Mouse (Mus musculus): Measurements from ENCODE around the gene Foxn1.

Foxn1 gene

DNA sequence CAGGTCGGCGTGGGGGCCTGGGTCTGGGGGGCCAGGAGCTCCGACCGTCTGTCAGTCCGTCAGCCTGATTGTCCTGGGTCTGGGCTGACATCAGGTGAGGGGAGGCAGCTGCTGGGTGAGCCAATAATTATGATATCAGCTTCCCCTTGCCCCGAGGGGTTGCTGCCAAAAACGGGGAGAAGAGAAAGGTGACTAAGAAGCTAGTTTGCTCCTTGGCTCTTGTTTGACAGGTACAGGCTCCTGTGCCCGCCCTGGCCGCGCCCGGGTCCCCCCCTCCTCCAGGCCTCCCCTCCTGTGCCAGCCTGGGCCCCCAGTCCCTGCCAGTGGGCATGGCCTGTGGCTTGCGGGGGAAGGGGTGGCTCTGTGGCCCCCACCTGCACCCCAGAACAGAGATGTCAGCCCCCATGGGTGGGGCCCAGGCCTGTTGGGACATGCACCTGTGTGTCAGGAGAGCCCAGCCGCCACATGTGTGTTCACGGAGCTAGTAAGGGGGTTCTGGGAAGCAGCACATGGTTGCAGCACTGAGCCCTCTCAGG, at the start of gene Foxn1:
TSS of gene Foxn1 (minus strand) at position 51 of the 536 bp plus-strand sequence.
- no peak for DNase-seq (ENCODE audit: low spot score)

DNA sequence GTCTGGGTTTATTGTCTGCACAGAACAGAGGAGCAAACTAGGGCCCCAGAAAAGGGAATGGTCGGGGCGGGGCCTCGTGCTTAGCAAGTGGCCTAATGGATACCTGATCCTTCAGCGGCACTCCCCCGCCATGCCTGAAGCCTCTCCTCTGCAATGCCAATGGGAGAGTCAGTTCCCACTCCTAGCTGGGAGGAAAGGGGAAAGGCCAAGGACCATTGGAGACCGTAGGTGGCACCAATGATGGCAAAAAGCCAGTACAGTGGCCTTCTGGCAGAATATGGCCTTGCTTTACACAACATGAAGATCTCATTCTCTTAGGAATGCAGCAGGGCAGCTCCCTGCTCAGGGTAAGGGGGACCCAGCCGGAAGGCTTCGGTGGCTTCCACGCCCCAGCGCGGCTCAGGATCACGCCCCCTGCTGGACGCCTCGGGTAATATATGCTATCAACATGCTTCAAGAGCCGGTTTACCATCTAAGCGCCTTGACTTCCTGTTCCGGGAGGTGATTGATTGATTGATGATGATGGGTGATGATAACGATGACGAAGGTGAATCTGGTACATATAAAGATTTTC, 49.5 kb upstream of the Foxn1 start:
- DNase-seq (ENCODE audit: low spot score): no peak

- no peak for DNase-seq (ENCODE audit: low spot score)
These were observed 47.7 kb upstream of the Foxn1 start for GRCm38 (mm10) chr11:78434052-78434451.

DNA sequence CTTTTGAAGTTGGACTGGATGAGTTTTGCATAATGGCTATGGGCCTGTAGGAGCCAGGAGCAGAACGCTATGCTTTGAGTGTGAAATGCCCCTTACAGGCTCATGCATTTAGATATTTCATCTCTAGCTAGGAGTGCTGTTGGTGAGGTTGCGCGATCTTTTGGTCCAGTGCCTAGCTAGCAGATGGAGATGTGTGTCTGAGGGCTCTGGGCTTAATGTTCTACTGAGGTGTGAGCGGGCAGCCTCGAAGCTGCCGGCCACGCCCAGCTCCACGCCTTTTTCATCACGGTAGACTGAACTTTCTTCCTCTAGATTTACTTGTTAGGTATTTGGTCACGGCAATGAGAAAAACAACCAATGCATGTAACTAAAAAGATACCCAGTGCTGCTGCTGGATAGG, 44.8 kb upstream of the Foxn1 start:
- no peak for DNase-seq (ENCODE audit: low spot score)

- DNase-seq (ENCODE audit: low spot score): no peak
These were observed 44.0 kb upstream of the Foxn1 start for GRCm38 (mm10) chr11:78430195-78430878.

- no peak for DNase-seq (ENCODE audit: low spot score)
These were observed 42.0 kb upstream of the Foxn1 start for GRCm38 (mm10) chr11:78428309-78428708.

- no peak for DNase-seq (ENCODE audit: low spot score)
These were observed 41.3 kb upstream of the Foxn1 start for GRCm38 (mm10) chr11:78427655-78428054.

DNA sequence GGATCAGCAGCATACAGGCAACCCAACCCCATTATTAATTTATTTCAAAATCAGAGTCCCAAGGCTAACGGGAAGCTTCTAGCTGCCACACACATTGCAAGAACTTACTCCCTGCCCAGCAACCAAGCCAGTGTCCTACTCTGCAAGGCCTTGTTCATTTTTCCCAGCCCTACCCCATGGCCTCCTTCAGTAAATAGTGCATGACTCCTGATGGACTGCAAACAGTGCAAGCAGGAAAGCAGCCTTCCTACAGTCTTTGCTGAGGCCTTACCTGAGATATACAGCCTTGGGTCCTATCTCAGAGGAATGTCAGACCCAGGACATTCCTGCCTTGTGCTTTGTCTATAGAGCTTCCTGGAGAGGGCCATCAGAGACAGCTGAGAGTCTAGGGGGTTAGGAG, 39.2 kb upstream of the Foxn1 start:
- DNase-seq (ENCODE audit: low spot score): no peak

GRCm38 (mm10) chr11:78424352-78424751, 38.0 kb upstream of the Foxn1 start:
- peak; percentile 28 for DNase-seq (ENCODE audit: low spot score)

GRCm38 (mm10) chr11:78422055-78422819, 35.9 kb upstream of the Foxn1 start, which contains the start of gene Slc13a2:
Gene Slc13a2 (minus strand): TSS chr11:78422217.
- DNase-seq (ENCODE audit: low spot score): no peak

- DNase-seq (ENCODE audit: low spot score): no peak
These were observed 35.0 kb upstream of the Foxn1 start for GRCm38 (mm10) chr11:78421201-78422009.

DNA sequence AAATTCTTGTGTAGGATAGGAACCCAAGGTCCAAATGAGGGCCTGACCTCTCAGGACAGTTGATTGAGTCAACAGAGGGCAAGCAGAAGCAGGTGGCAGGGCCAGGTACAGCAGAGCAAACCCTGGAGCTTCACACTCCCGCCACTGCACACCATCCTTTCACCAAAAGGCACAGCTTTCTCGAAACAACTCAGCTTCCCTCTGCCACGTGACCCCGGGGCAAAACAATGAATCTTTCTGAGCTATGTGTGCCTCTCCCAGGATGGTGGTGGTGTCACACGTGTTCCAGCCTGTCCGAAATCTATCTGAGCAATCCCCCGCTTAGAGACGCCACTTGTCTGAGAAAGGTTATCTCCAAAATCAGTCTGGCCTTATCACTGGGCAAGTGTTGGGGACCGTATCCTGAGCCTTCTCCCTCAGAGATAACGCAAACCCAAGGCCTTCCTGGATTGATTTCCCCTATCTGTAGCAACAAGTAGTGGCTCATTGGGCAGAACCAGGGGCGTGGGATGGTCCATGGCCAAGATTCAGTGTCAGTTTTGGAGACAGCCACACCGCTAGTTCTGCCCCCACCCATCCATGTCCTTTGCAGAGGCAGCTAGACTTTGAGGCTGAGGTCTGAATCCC, 34.0 kb upstream of the Foxn1 start:
- DNase-seq (ENCODE audit: low spot score): no peak

DNA sequence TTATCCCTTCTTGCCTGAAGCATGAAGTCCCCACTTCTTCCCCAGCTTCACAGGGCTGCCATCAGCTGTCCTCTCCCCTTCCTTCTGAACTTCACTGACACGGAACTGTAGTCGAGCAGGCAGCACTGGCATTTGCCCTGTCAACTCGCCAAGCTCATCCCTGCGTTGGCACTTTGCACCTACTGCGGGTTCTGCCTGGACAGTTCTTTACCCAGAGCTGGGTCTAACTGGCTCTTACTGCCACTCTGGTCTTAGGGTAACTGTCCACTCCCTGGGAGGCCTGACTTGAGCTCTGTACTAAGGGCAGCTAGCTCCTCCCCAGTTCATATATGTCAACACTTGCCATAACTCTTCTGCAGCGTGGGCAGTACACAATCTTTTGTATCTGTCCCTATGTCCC, 30.5 kb upstream of the Foxn1 start:
- no peak for DNase-seq (ENCODE audit: low spot score)

- DNase-seq (ENCODE audit: low spot score): peak; percentile 11
These were observed 26.5 kb upstream of the Foxn1 start for GRCm38 (mm10) chr11:78412861-78413260.

DNA sequence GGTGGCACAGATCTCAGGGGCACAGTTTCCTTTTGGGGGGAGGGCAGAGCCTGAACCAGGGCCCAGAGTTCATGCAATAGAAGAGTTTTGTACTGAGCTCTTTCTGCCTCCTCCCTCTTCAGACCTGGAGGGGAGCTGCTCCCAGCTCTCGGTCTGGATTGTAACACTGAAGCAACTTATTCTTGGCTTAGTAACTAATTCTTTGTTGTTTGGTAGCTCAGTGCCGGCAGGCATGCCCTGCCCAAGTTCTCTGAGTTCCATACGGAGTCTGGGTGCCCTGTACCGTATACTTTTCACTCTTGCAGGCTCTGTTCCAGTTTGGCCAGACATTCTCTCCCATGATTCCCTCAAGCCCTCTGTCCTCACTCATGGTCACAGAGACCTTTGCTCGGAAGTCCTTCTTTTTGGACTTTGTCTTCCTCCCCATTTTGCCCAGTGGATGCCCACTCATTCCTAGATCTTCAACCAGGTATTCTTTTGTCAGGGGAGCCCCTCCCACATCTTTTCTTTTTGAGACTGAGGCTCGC, 26.0 kb upstream of the Foxn1 start:
- DNase-seq (ENCODE audit: low spot score): peak; percentile 28

DNA sequence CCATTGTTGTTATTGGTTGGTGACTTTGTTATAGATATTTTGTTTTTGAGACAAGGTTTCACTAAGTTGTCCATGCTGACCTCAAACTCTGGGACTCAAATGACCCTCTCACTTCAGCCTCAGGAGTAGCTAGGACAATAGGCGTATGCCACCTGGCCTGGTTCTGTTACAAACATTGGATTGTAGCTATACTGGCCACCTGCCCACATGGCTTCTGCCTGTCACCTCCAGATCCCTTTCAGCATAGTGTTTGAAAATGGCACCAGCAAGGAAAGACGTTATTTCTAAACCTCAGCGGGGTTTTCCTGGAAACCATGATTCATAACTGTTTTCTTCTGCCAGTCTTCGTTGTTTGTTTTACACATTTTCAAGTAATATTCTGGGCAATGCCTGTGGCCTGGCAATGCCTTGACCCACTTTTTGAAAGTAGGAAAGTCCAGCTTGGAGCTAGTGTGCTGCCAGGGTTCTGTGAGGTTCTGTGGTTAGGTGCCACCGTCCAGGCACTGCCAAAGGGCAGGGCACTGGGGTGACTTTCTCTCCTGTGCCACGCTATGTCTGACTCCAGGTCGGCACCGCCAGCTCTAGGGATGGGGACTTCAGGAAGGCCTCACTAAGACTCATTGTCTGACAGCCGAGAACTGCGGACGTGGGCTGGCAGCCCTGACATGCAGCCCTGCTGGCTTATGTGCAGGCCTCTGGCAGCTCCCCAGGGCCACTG, 25.4 kb upstream of the Foxn1 start:
- DNase-seq (ENCODE audit: low spot score): no peak

DNA sequence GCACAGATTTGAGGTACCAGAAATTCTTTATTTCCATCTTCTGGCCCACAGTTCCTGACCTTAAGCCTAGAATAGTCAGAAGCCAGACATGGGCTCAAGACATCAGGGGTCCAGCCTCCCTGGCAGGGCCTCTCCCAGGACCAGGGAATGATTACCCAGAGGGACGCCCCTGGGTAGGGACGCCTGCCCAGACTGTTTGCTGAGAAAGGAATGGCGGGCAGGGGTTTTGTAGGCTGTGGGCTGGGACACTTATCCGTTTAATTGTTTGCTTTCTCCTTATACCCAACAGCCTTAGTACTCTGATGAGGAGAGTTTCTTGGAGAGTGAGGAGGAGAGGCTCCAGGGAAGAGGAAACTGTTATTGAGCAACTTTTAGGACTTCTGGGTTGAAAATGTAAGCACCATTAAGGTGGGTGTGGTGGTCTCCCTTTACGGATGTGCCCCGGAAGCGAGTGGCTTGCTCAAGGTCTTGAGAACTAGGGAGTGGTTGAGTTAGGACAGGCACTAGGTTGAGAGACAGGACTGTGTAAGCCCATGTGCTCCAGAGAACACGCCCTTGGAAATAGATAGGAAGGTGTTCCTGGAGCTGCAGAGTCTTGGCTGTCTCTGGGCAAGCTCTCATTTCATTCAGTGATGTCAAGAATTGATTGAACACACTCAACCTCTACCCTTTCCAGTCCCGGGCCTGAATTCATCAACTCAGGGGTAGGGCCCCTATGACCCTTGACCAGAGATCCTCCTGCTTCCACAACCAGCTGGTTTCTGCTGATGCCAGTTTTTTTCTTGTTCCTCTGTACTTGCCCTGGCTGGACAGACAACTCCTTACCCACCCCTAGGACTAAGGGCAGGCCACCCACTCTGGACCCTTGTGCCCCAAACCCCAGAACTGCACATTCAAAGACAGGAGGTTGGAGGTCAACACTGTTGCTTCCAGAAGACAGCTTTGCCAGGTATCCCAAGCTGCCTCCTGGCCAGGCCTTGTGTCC, 22.2 kb upstream of the Foxn1 start:
- DNase-seq (ENCODE audit: low spot score): no peak

GRCm38 (mm10) chr11:78402062-78402461, 15.7 kb upstream of the Foxn1 start:
- DNase-seq (ENCODE audit: low spot score): no peak

DNA sequence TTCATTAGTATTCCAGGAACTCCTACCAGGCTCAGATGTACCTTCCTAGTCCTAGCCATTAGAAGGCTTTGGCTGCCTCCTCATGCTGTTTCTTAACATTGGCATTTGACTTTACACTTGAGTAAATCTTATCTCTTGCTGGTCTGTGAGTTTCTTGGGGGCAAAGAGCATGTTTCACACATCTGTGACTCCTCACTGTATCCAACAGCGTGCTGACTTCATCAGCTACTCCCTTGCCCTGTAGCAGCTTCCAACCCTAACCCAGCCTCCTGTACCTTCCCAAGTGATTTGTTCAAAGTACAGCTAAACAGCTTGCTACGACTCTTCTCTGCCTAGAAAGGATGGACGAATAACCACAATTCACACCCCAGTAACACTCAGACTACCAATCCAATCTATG, 15.1 kb upstream of the Foxn1 start:
- no peak for DNase-seq (ENCODE audit: low spot score)

Measured in layer of hippocampus, adult 11-12 months (tissue).